Mouse (Mus musculus) G1E-ER4 (cell line): ENCODE measurements around the gene Lrrc74b. TPM values are rescaled to one million over a fixed set of nuclear protein-coding genes. Genes with fewer than 3 reads are reported as not detected.

Experiments used
- GATA1 ChIP-seq: IDR thresholded peaks from one replicate; pipeline ENCODE4 v1.8.0; 2012; ENCODE audit warnings: low read length, inconsistent platforms
- polyA plus RNA-seq: library from polyadenylated mRNA; stranded (reverse); fragments of >175 nt; gene quantifications from 2 replicates; pipeline ENCODE4 v1.2.3, GENCODE M21; 2012

Gene Lrrc74b
- polyA plus RNA-seq, 1 experiment, result not detected

GRCm38 (mm10) chr16:17557947-17558480 is 3.0 kb downstream of the Lrrc74b start:
- no peak for TF ChIP-seq GATA1

DNA sequence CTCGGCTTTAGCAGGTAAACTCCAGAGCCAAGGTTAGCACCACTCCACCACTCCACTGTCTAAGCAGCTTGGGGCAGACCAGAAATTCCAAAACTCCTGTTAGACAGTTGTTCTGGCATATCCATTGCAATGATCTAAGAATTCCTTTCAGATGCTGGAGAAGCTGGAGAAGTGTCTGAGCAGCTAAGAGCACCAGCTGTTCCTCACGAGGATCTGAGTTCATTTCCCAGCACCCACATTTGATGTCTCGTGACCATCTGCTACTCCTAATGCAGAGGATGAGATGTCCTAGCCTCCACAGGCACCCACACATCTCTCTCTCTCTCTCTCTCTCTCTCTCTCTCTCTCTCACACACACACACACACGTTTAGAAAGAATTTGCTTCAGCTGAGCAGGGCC is 4.1 kb downstream of the Lrrc74b start:
- no peak for TF ChIP-seq GATA1

- TF ChIP-seq GATA1, result no peak
Observed at GRCm38 (mm10) chr16:17556180-17556579, 4.9 kb downstream of the Lrrc74b start.

DNA sequence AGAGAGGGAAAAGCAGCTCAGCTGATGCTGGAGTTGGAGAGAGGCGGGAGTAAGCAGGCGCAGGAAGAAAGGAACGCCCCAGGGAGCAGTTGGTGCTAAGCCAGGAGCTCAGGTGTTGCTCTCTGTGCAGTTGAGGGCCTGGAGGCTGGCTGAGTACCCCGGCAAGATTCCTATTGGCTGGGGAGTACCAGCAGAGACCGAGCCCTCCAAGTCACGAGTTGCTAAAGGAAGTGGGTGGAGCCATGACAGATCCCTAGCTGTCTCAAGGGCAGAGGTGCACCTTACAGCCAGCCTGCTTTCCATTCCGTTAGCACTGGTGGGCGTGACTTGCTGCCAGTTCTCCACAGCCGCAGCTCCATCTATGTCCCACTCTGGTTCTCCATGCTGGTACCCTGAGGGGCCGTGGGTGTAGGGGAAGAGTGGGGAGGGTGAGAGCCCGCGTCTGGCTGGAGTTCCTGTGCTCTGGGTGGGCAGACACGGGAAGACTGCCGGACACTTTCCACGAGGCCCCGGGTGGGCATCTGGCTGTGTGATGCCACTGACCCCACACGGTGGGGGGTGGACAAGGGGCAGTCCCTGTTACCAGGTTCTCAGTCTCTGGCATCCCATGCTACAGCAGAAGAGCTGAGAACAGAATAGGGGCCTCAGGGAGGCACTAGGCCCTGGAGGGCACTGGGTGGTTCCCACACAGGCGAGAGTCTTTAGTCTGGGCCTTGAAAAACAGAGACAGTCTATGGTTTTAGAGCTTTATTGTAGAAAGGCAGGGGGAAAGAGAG is 6.9 kb downstream of the Lrrc74b start:
- TF ChIP-seq GATA1, result no peak

DNA sequence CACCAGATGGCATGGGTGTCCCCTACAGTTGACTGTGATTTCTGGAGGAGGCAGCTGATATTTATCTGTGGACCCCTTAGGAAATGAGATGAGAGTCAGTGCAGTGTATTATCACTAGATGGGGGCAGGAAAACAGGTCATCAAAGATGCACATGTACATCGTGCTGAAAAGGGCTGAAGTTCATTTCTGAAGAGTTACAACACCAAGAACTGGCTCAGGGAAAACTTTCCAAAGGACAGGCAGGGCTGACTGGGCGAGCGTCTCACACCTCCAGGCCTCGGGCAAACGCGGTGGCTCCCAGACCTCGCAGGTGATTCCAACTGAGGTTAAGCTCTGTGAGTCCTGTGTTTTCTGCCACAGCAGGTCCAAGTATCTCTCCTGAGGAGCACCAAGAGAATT is 8.2 kb downstream of the Lrrc74b start:
- no peak for TF ChIP-seq GATA1

GRCm38 (mm10) chr16:17542632-17543031 is 18.4 kb downstream of the Lrrc74b start:
- TF ChIP-seq GATA1, result no peak

GRCm38 (mm10) chr16:17536584-17536983 is 24.5 kb downstream of the Lrrc74b start:
- TF ChIP-seq GATA1, result no peak

DNA sequence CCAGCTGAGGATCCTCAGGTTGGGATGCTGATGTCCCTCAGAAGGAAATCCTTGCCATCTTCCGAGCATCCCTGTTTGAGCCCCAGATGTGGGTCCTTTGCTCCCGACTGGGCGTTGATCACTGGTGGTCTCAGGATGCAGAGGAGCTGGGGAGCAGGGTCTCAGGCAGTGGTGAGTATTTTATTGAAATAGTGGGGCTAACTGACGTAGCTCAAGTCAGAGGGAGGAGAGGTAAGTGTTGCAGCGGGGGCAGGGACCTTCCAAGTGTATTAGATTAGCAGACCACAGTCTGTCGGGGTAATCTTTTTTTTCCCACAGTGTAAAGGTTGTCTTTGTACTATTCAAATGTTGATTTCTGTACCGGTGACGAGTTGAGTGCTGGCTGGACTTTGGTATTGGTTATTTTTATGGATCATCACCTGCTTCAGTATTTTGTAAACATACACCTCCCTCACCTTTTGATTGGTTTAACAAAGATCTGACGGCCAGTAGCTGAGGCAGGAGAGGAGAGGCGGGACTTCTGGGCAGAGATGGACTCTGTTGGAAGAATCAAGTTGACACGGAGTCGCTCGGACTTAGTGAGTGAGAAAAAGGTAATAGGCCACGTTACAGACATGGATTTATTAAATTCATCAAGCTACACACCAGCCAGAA is 28.2 kb downstream of the Lrrc74b start:
- no peak for TF ChIP-seq GATA1

- TF ChIP-seq GATA1, result no peak
Observed at GRCm38 (mm10) chr16:17532271-17532670, 28.8 kb downstream of the Lrrc74b start.

GRCm38 (mm10) chr16:17530640-17531288 is 30.3 kb downstream of the Lrrc74b start, which contains the start of gene Thap7:
Thap7 (minus strand) TSS chr16:17531136.
- TF ChIP-seq GATA1, result no peak

- no peak for TF ChIP-seq GATA1
Observed at GRCm38 (mm10) chr16:17529981-17530586, 31.0 kb downstream of the Lrrc74b start.

DNA sequence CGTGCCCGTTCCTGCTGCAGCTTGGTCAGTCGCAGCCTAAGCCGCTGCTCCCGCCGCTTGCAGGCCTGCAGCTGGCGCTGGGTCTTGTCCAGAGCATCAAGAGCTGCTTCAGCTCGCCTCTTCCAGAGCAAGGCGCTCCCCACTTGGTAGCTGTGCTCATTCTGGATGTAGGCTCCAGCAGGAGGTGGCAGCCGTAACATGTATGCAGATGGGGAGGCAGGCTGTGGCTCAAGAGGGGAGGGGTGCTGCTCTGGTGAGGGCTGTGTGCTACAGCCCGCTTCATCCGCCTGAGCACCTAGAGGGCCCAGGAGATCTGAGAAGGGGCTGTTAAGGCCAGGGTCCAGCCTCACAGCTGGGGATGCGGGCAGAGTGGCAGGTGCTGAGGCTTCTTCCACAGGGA is 32.8 kb downstream of the Lrrc74b start:
- no peak for TF ChIP-seq GATA1

DNA sequence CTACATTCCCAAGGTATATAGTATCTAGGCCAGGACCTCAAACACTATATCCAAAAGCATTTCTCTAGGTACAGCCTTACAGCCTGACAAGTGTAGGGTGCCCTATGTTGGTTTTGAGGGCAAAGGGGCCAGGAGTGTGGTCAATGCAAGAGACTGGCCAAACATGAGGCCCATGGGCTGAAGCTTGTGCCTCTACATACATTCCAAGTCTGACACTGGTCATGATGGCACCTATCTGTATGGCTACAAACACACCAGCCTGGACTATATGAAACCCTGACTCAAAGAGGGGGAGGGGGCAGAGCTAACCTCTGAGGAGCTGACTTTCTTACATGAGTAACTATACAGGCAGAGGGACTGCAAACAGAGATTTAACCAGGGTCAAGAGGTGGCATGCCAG is 33.4 kb downstream of the Lrrc74b start:
- no peak for TF ChIP-seq GATA1

GRCm38 (mm10) chr16:17526223-17526622 is 34.8 kb downstream of the Lrrc74b start:
- TF ChIP-seq GATA1, result no peak

- TF ChIP-seq GATA1, result no peak
Observed at GRCm38 (mm10) chr16:17525524-17525923, 35.5 kb downstream of the Lrrc74b start.

DNA sequence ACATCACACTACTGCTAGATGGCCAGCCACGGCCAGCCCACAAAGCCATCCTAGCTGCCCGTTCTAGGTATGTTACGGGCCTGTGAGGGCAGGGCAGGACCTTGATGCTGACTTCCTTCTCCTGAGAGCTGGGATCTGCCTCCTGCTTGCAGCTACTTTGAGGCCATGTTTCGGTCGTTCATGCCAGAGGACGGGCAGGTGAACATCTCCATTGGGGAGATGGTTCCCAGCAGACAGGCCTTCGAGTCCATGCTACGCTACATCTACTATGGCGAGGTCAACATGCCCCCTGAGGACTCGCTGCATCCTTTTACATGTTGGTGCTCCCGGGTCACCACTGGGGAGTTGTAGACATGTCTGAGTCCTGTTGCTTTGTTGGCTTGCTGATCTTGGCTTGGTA is 36.9 kb downstream of the Lrrc74b start:
- TF ChIP-seq GATA1, result no peak
